9 mouse cellular contexts compared by ENCODE assay signal in the genomic region with DNA sequence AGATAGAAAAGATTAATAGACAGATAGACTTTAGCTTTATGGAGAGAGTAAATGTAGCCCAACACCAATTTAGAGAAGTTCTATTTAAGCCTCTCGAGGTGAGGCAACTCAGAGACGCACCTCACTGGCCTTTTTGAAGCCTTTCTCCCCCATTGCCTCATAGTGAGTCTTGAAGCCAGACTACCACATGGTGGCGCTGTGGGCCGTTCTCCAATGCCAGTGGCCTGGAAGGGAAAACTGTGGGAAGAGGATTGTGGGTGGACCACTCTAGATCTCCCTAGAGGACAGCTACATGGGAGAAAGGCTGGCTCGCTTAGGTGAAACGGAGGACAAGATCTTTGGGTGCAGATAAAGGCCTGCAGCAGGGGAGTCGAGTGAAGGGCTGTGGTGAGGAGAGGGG.
DNase-seq lines count a peak whose midpoint lies in the region; ATAC-seq and TF ChIP-seq lines count a peak whose summit lies in the region.
"Had no signal": no experiment of that assay in that cellular context is flagged by ENCODE, and none has a peak within 500 bp of the region (broad histone marks: within the 10 kb centered on the region; RNA-seq: fewer than 3 reads in every experiment).

No protein-coding gene starts in this region.

- H3K9ac ChIP-seq in hindbrain, embryonic 11.5 days (ENCODE audit: low read depth, low read length): no peak overlapping the region
- no peak overlapping the region for H3K9ac ChIP-seq in hindbrain, embryonic 12.5 days

- WGBS in hindbrain, embryonic 11.5 days: 38% methylated on average over 7 of the region's 7 CpGs
- 31% methylated on average over 7 of the region's 7 CpGs for WGBS in hindbrain, embryonic 12.5 days
- WGBS in olfactory bulb, adult 2 months: 38% methylated on average over 7 of the region's 7 CpGs

- TF ChIP-seq POLR2A in olfactory bulb, adult 2 months (IDR thresholded peaks at IDR 0.05; ENCODE audit: insufficient read depth, low read depth, low read length): no peak

- no peaks in the 10 kb centered on the region for H3K9me3 ChIP-seq in hindbrain, embryonic 11.5 days (ENCODE audit: control insufficient read depth, low read length)
- no peaks in the 10 kb centered on the region for H3K9me3 ChIP-seq in hindbrain, embryonic 12.5 days (replicated peaks)

- POLR2A ChIA-PET in Patski (lab: Charles Lee): interaction anchor here (1.1 to 1.2 kb wide), 2 partner anchors 118 to 353 kb away, joined by 3 read pairs; a partner anchor contains a TSS

- in situ Hi-C loops in Patski (cut with MboI; ENCODE audit: low pct_unique_long_range_greater_than_20kb): loop anchor here (5.0 kb wide), 4 partner anchors 119 to 516 kb away; no protein-coding TSS in a partner anchor

- intact Hi-C loops in left cerebral cortex, postnatal 25 days (cut with DNase I): loop anchor here (2.0 kb wide), 3 partner anchors 121 to 335 kb away; a partner anchor contains a TSS

- no peak for ATAC-seq in hindbrain, embryonic 11.5 days (ENCODE audit: low FRiP score)
- no peak for ATAC-seq in hindbrain, embryonic 12.5 days (ENCODE audit: low FRiP score)
- no peak for ATAC-seq in Patski

- H3K4me2 ChIP-seq in hindbrain, embryonic 11.5 days (replicated peaks; ENCODE audit: low read depth, low read length): no peak overlapping the region
- no peak overlapping the region for H3K4me2 ChIP-seq in hindbrain, embryonic 12.5 days (replicated peaks)

- CTCF ChIA-PET in Patski (lab: Charles Lee): interaction anchor here (0.8 to 5.2 kb wide), 12 partner anchors 15 to 512 kb away, joined by 3 to 30 read pairs (median 12); a partner anchor contains a TSS

- peak; percentile 91 for DNase-seq in hindbrain, embryonic 11.5 days (ENCODE audit: low spot score)
- DNase-seq in Patski (ENCODE audit: low read depth, low spot score): peak; percentile 22
- DNase-seq in cerebellum, postnatal 14 days: peak; percentile 93 to 98
- peak; percentile 89 for DNase-seq in gastrocnemius, postnatal 10 days
- peak; percentile 70 to 81 for DNase-seq in left cerebral cortex, postnatal 25 days (ENCODE audit: low spot score in 2 of 2)
- DNase-seq in urinary bladder, adult 18-20 months (ENCODE audit: low spot score in 2 of 2): peak; percentile 31 to 52

- no peak overlapping the region for H3K27ac ChIP-seq in hindbrain, embryonic 11.5 days (ENCODE audit: low read depth, low read length)
- no peak overlapping the region for H3K27ac ChIP-seq in hindbrain, embryonic 12.5 days
- H3K27ac ChIP-seq in olfactory bulb, adult 2 months (ENCODE audit: insufficient read depth, low read depth, low read length): no peak overlapping the region

- peak; percentile 93 for TF ChIP-seq CTCF in Patski (IDR thresholded peaks at IDR 0.05)
- peak; percentile 70 for TF ChIP-seq CTCF in olfactory bulb, adult 2 months (IDR thresholded peaks at IDR 0.05; ENCODE audit: insufficient read depth, low read depth, low read length)

- no peak overlapping the region for H3K4me3 ChIP-seq in hindbrain, embryonic 11.5 days (ENCODE audit: low read depth, low read length)
- no peak overlapping the region for H3K4me3 ChIP-seq in hindbrain, embryonic 12.5 days
- H3K4me3 ChIP-seq in olfactory bulb, adult 2 months (ENCODE audit: insufficient read depth, low read depth, low read length): no peak overlapping the region
- H3K4me3 ChIP-seq: megakaryocyte, embryonic 14.5 days had no signal

- peaks cover 13% of the 10 kb centered on the region for H3K4me1 ChIP-seq in hindbrain, embryonic 11.5 days (replicated peaks; ENCODE audit: control insufficient read depth, insufficient read depth, low read length)
- peaks cover 66% of the 10 kb centered on the region for H3K4me1 ChIP-seq in hindbrain, embryonic 12.5 days
- H3K4me1 ChIP-seq in olfactory bulb, adult 2 months (ENCODE audit: control insufficient read depth, insufficient read depth, low read length): no peaks in the 10 kb centered on the region; the same call in 1 of the 2 replicates
- H3K4me1 ChIP-seq: megakaryocyte, embryonic 14.5 days had no signal

- no peaks in the 10 kb centered on the region for H3K36me3 ChIP-seq in hindbrain, embryonic 11.5 days (ENCODE audit: control insufficient read depth, insufficient read depth, low read length)
- no peaks in the 10 kb centered on the region for H3K36me3 ChIP-seq in hindbrain, embryonic 12.5 days

- H3K27me3 ChIP-seq in hindbrain, embryonic 11.5 days (ENCODE audit: control insufficient read depth, insufficient read depth, low read length): no peaks in the 10 kb centered on the region
- peaks cover under 1% of the 10 kb centered on the region; the same call in 1 of the 2 replicates for H3K27me3 ChIP-seq in hindbrain, embryonic 12.5 days
- H3K27me3 ChIP-seq in Patski: no peaks in the 10 kb centered on the region
- H3K27me3 ChIP-seq: megakaryocyte, embryonic 14.5 days had no signal

Comparison
In these comparisons a context has a peak if more than half of its experiments do, and no peak if none do; other contexts are left out.
1. DNase-seq: peak in every context shown above with its lines; median percentile 96 in cerebellum, postnatal 14 days; 91 in hindbrain, embryonic 11.5 days; 89 in gastrocnemius, postnatal 10 days; 76 in left cerebral cortex, postnatal 25 days; 42 in urinary bladder, adult 18-20 months; 22 in Patski.